Mouse (Mus musculus) NIH3T3 (cell line): ENCODE results near the gene Olfr503.
"Not testable (repeated sequence)": the region's sequence is repeated elsewhere in the genome, so short reads cannot be mapped to it uniquely, and the experiment has no call there.

Experiments
- DNase-seq: peaks from one replicate; pipeline ENCODE4 v3.0.0-alpha.2; 2012; ENCODE audit warnings: low read depth

Olfr503 gene

DNA sequence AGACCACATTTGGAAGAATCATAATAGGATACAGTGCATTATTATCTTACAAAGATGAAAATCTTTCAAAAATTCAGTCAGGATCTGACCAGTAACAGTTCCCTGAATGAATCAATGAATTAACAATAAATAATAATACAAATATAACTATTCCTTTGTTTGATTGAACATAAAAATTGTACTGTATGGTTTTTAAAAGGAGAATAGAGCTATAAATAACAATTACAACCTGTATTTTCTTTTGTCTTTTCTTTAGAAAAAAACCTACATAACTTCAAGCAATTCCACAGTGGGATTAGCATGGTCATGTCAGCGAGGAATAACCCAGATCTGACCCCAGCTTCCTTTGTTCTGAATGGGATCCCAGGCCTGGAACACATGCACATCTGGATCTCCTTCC, at the start of gene Olfr503:
Gene Olfr503, plus strand, starts transcription at position 301 of the 400 bp plus-strand sequence.
- DNase-seq = not testable (repeated sequence)

GRCm38 (mm10) chr7:108524965-108525364, 19.4 kb upstream of the Olfr503 start, which contains the start of gene Olfr502:
TSS of gene Olfr502 (minus strand) at chr7:108525065.
- DNase-seq = no peak

DNA sequence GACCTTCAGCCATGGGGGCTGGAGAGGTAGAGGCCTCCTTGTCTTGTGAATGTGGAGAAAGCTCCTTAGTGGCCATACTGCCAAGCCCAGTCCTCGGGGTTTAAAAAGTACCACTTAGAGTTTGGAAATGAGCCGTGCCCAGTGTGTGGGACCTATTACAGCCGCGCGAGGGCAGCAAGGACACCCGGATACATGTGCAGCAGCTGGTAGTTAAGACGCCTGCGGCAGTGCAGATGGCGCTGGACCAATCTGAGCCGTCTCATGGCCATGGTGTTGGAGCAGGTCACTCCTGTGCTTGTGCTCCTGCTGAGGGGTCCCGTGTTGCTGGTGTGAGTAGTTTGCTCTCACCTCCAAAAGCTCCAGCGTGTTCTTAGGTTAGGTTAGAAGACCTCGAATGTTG, 1.9 kb upstream of the Olfr503 start:
- no peak for DNase-seq

DNA sequence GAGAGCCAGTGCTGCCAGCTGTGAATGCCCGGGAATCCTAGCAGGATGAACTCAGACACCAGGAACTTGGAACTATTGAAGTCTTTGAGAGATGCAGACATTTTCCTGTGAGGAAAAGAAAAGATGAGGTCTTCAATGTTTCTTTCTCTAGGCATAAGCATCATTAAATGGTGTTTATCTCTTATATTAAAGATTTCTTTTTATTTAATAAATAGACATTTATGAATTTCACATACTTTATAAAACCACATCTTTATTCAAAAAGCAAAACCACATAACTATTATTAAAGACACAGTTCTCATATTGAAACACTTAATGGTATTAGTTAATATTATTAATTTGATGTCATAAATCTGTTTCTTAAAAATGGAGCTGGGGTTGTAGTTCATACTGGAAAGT, 21.4 kb downstream of the Olfr503 start, which contains the start of gene Olfr504:
Gene Olfr504, minus strand, starts transcription at position 101 of the 400 bp plus-strand sequence.
- DNase-seq = no peak

GRCm38 (mm10) chr7:108589797-108590196, 45.5 kb downstream of the Olfr503 start:
- no peak for DNase-seq
